Mouse (Mus musculus): ENCODE data around the gene Atp2a2. TPM values are rescaled to one million over a fixed set of nuclear protein-coding genes. Genes with fewer than 3 reads are reported as not detected.
A peak's percentile ranks its signal among the peaks of the same experiment; 100 is the strongest.

Gene Atp2a2
- polyA plus RNA-seq, 2 experiments, result 12.8 to 25.9 TPM

GRCm38 (mm10) chr5:122505554-122505953 lies 3.5 kb upstream of the Atp2a2 start:
- WGBS (ENCODE audit: insufficient replicate concordance), result 73% methylated on average over 5 of the region's 5 CpGs
- peaks cover 3% of the 10 kb centered on the region for H3K9me3 ChIP-seq (ENCODE audit: control insufficient read depth, low read length)
- H3K27ac ChIP-seq, result no peak overlapping the region
- H3K4me2 ChIP-seq (ENCODE audit: low read depth), result no peak overlapping the region
- H3K9ac ChIP-seq (replicated peaks), result no peak overlapping the region
- ATAC-seq (ENCODE audit: insufficient read depth) (no peak), DNase-seq (ENCODE audit: low read depth in 3 of 3, low spot score in 3 of 3) (no peak)
- peaks cover 4% of the 10 kb centered on the region in 2 experiments for H3K4me1 ChIP-seq (replicated peaks; ENCODE audit: control insufficient read depth in 2 of 2, insufficient read depth in 2 of 2, low read length in 1 of 2)
- H3K36me3 ChIP-seq (replicated peaks; ENCODE audit: control insufficient read depth, insufficient read depth, low read depth), result no peaks in the 10 kb centered on the region
- H3K27me3 ChIP-seq (ENCODE audit: control insufficient read depth, insufficient read depth, low read length), result no peaks in the 10 kb centered on the region; the same call in 1 of the 2 replicates
- TF ChIP-seq EP300 (IDR thresholded peaks at IDR 0.05; ENCODE audit: low read depth) (no peak), CTCF (IDR thresholded peaks at IDR 0.05; ENCODE audit: low read depth) (no peak)
- no peak overlapping the region for H3K4me3 ChIP-seq (ENCODE audit: insufficient read depth in 1 of 2, low read depth in 2 of 2, low read length in 2 of 2)

GRCm38 (mm10) chr5:122503760-122504119 lies 1.7 kb upstream of the Atp2a2 start:
- ATAC-seq (ENCODE audit: insufficient read depth), result no peak
- H3K4me2 ChIP-seq (ENCODE audit: low read depth), result no peak overlapping the region
- 54% methylated on average over 4 of the region's 4 CpGs for WGBS (ENCODE audit: insufficient replicate concordance)

GRCm38 (mm10) chr5:122503015-122503759 lies 1.2 kb upstream of the Atp2a2 start:
- Histone ChIP-seq H3K4me1 (replicated peaks; ENCODE audit: control insufficient read depth in 2 of 2, insufficient read depth in 2 of 2, low read length in 1 of 2) (peaks cover 8 to 10% of the 10 kb centered on the region in 2 experiments), H3K27ac (no peak overlapping the region), H3K4me3 (ENCODE audit: insufficient read depth in 1 of 2, low read depth in 2 of 2, low read length in 2 of 2) (peak overlapping the region; percentile 71 to 80), H3K27me3 (ENCODE audit: control insufficient read depth, insufficient read depth, low read length) (no peaks in the 10 kb centered on the region; the same call in 1 of the 2 replicates), H3K9ac (replicated peaks) (peak overlapping the region; percentile 57), H3K36me3 (replicated peaks; ENCODE audit: control insufficient read depth, insufficient read depth, low read depth) (peaks cover 8% of the 10 kb centered on the region), H3K9me3 (ENCODE audit: control insufficient read depth, low read length) (peaks cover 3% of the 10 kb centered on the region), H3K4me2 (ENCODE audit: low read depth) (peak overlapping the region; percentile 97)
- no peak for DNase-seq (ENCODE audit: low read depth in 3 of 3, low spot score in 3 of 3)
- no peak for ATAC-seq (ENCODE audit: insufficient read depth)
- 45% methylated on average over 15 of the region's 15 CpGs for WGBS (ENCODE audit: insufficient replicate concordance)
- TF ChIP-seq CTCF (IDR thresholded peaks at IDR 0.05; ENCODE audit: low read depth), result no peak
- no peak for TF ChIP-seq EP300 (IDR thresholded peaks at IDR 0.05; ENCODE audit: low read depth)

More at GRCm38 (mm10) chr5:122503760-122504119, 1.7 kb upstream of the Atp2a2 start:
- Histone ChIP-seq H3K36me3 (replicated peaks; ENCODE audit: control insufficient read depth, insufficient read depth, low read depth) (peaks cover 5% of the 10 kb centered on the region; the same call in 1 of the 2 replicates), H3K9me3 (ENCODE audit: control insufficient read depth, low read length) (peaks cover 3% of the 10 kb centered on the region), H3K9ac (replicated peaks) (no peak overlapping the region), H3K27ac (no peak overlapping the region), H3K4me1 (replicated peaks; ENCODE audit: control insufficient read depth in 2 of 2, insufficient read depth in 2 of 2, low read length in 1 of 2) (peaks cover 8 to 10% of the 10 kb centered on the region in 2 experiments), H3K27me3 (ENCODE audit: control insufficient read depth, insufficient read depth, low read length) (no peaks in the 10 kb centered on the region; the same call in 1 of the 2 replicates), H3K4me3 (ENCODE audit: insufficient read depth in 1 of 2, low read depth in 2 of 2, low read length in 2 of 2) (no peak overlapping the region)
- no peak for DNase-seq (ENCODE audit: low read depth in 3 of 3, low spot score in 3 of 3)
- no peak for TF ChIP-seq EP300 (IDR thresholded peaks at IDR 0.05; ENCODE audit: low read depth)
- no peak for TF ChIP-seq CTCF (IDR thresholded peaks at IDR 0.05; ENCODE audit: low read depth)

- peak; percentile 34 for ATAC-seq (ENCODE audit: insufficient read depth)
- TF ChIP-seq CTCF (IDR thresholded peaks at IDR 0.05; ENCODE audit: low read depth) (no peak), EP300 (IDR thresholded peaks at IDR 0.05; ENCODE audit: low read depth) (no peak)
- peak overlapping the region; percentile 70 for H3K27ac ChIP-seq
- peak overlapping the region; percentile 97 for H3K4me2 ChIP-seq (ENCODE audit: low read depth)
- peak overlapping the region; percentile 83 for H3K9ac ChIP-seq (replicated peaks)
- peaks cover 9% of the 10 kb centered on the region for H3K36me3 ChIP-seq (replicated peaks; ENCODE audit: control insufficient read depth, insufficient read depth, low read depth)
- peak overlapping the region; percentile 71 to 81 for H3K4me3 ChIP-seq (ENCODE audit: insufficient read depth in 1 of 2, low read depth in 2 of 2, low read length in 2 of 2)
- peaks cover 8 to 10% of the 10 kb centered on the region in 2 experiments for H3K4me1 ChIP-seq (replicated peaks; ENCODE audit: control insufficient read depth in 2 of 2, insufficient read depth in 2 of 2, low read length in 1 of 2)
- peak; percentile 27 to 44 (median 33) for DNase-seq (ENCODE audit: low read depth in 3 of 3, low spot score in 3 of 3)
- H3K9me3 ChIP-seq (ENCODE audit: control insufficient read depth, low read length), result peaks cover 1% of the 10 kb centered on the region
- H3K27me3 ChIP-seq (ENCODE audit: control insufficient read depth, insufficient read depth, low read length), result no peaks in the 10 kb centered on the region; the same call in 1 of the 2 replicates
- WGBS (ENCODE audit: insufficient replicate concordance), result under 1% methylated on average over 106 of the region's 113 CpGs
These were observed 636 bp downstream of the Atp2a2 start for GRCm38 (mm10) chr5:122501101-122502076.
